ENCODE assay signal across 10 mouse cellular contexts in genomic region chr17:47526856-47527520, GRCm38 (mm10). TPM values are rescaled to one million over a fixed set of nuclear protein-coding genes. Genes with fewer than 3 reads are reported as not detected.
DNase-seq lines count a peak whose midpoint lies in the region; ATAC-seq and TF ChIP-seq lines count a peak whose summit lies in the region.
"Had no signal": no experiment of that assay in that cellular context is flagged by ENCODE, and none has a peak within 500 bp of the region (broad histone marks: within the 10 kb centered on the region; RNA-seq: fewer than 3 reads in every experiment).

No protein-coding gene starts in this region.

- intact Hi-C loops in gastrocnemius, adult 2 months (cut with DNase I): no loop called here
- intact Hi-C loops in gastrocnemius, postnatal 36 days (cut with DNase I): no loop called here

- peaks cover 46% of the 10 kb centered on the region for H3K4me1 ChIP-seq in midbrain, embryonic 10.5 days
- H3K4me1 ChIP-seq in midbrain, embryonic 14.5 days (ENCODE audit: control insufficient read depth, insufficient read depth, low read length): peaks cover 12% of the 10 kb centered on the region
- H3K4me1 ChIP-seq in hindbrain, embryonic 13.5 days (replicated peaks): peaks cover 24% of the 10 kb centered on the region
- peaks cover 19% of the 10 kb centered on the region for H3K4me1 ChIP-seq in midbrain, embryonic 15.5 days

- WGBS in midbrain, embryonic 10.5 days: 89% methylated on average over 17 of the region's 17 CpGs
- 87% methylated on average over 17 of the region's 17 CpGs for WGBS in midbrain, embryonic 14.5 days
- 81% methylated on average over 17 of the region's 17 CpGs for WGBS in hindbrain, embryonic 13.5 days
- WGBS in midbrain, embryonic 15.5 days: 89% methylated on average over 17 of the region's 17 CpGs

- H3K36me3 ChIP-seq in midbrain, embryonic 10.5 days: no peaks in the 10 kb centered on the region
- no peaks in the 10 kb centered on the region for H3K36me3 ChIP-seq in midbrain, embryonic 14.5 days (ENCODE audit: control insufficient read depth, insufficient read depth, low read length)
- H3K36me3 ChIP-seq in hindbrain, embryonic 13.5 days: no peaks in the 10 kb centered on the region
- no peaks in the 10 kb centered on the region for H3K36me3 ChIP-seq in midbrain, embryonic 15.5 days (replicated peaks)
- H3K36me3 ChIP-seq: neural tube, embryonic 12.5 days had no signal

- ATAC-seq in midbrain, embryonic 14.5 days (ENCODE audit: low FRiP score, low TSS enrichment): no peak
- ATAC-seq in hindbrain, embryonic 13.5 days (ENCODE audit: low FRiP score): no peak; the same call in 1 of the 2 replicates
- ATAC-seq in midbrain, embryonic 15.5 days (replicated peaks): no peak
- no peak for ATAC-seq in megakaryocyte-erythroid progenitor cell, adult 5-6 weeks (replicated peaks; ENCODE audit: low FRiP score, low TSS enrichment, poor library complexity, severe bottlenecking)

- no peak overlapping the region for H3K4me3 ChIP-seq in gastrocnemius, adult 2 months
- no peak overlapping the region for H3K4me3 ChIP-seq in midbrain, embryonic 10.5 days
- H3K4me3 ChIP-seq in midbrain, embryonic 14.5 days (replicated peaks; ENCODE audit: low read depth, low read length): no peak overlapping the region
- H3K4me3 ChIP-seq in hindbrain, embryonic 13.5 days: no peak overlapping the region
- H3K4me3 ChIP-seq in midbrain, embryonic 15.5 days: no peak overlapping the region
- H3K4me3 ChIP-seq: neural tube, embryonic 12.5 days had no signal

- TF ChIP-seq CTCF in gastrocnemius, adult 2 months (IDR thresholded peaks at IDR 0.05): no peak

- H3K4me2 ChIP-seq in midbrain, embryonic 14.5 days (ENCODE audit: low read length): no peak overlapping the region
- H3K4me2 ChIP-seq in hindbrain, embryonic 13.5 days: no peak overlapping the region
- H3K4me2 ChIP-seq in midbrain, embryonic 15.5 days: no peak overlapping the region
- H3K4me2 ChIP-seq: neural tube, embryonic 12.5 days had no signal

- H3K9ac ChIP-seq in midbrain, embryonic 14.5 days (replicated peaks; ENCODE audit: low read length): no peak overlapping the region
- H3K9ac ChIP-seq in hindbrain, embryonic 13.5 days: no peak overlapping the region
- no peak overlapping the region for H3K9ac ChIP-seq in midbrain, embryonic 15.5 days
- H3K9ac ChIP-seq: neural tube, embryonic 12.5 days had no signal

- H3K27me3 ChIP-seq in midbrain, embryonic 10.5 days (ENCODE audit: low read depth, poor library complexity, severe bottlenecking): no peaks in the 10 kb centered on the region
- no peaks in the 10 kb centered on the region for H3K27me3 ChIP-seq in midbrain, embryonic 14.5 days (ENCODE audit: control insufficient read depth, insufficient read depth, low read length)
- H3K27me3 ChIP-seq in hindbrain, embryonic 13.5 days: no peaks in the 10 kb centered on the region
- no peaks in the 10 kb centered on the region for H3K27me3 ChIP-seq in midbrain, embryonic 15.5 days (replicated peaks)
- H3K27me3 ChIP-seq: neural tube, embryonic 12.5 days had no signal

- H3K27ac ChIP-seq in gastrocnemius, adult 2 months: peak overlapping the region; percentile 51
- peak overlapping the region; percentile 79 for H3K27ac ChIP-seq in midbrain, embryonic 10.5 days (replicated peaks)
- no peak overlapping the region for H3K27ac ChIP-seq in midbrain, embryonic 14.5 days (replicated peaks; ENCODE audit: low read depth, low read length)
- H3K27ac ChIP-seq in hindbrain, embryonic 13.5 days: peak overlapping the region; percentile 69
- H3K27ac ChIP-seq in midbrain, embryonic 15.5 days: peak overlapping the region; percentile 40
- H3K27ac ChIP-seq: neural tube, embryonic 12.5 days had no signal

- H3K9me3 ChIP-seq in midbrain, embryonic 10.5 days (replicated peaks): no peaks in the 10 kb centered on the region
- no peaks in the 10 kb centered on the region for H3K9me3 ChIP-seq in midbrain, embryonic 14.5 days (ENCODE audit: control insufficient read depth, low read length)
- H3K9me3 ChIP-seq in hindbrain, embryonic 13.5 days: no peaks in the 10 kb centered on the region
- H3K9me3 ChIP-seq in midbrain, embryonic 15.5 days: no peaks in the 10 kb centered on the region
- H3K9me3 ChIP-seq: neural tube, embryonic 12.5 days had no signal

- peak; percentile 56 for DNase-seq in gastrocnemius, adult 2 months
- no peak for DNase-seq in gastrocnemius, postnatal 36 days
- DNase-seq in midbrain, embryonic 10.5 days (ENCODE audit: low spot score): no peak
- DNase-seq in midbrain, embryonic 14.5 days: no peak
- no peak for DNase-seq in adrenal gland, postnatal 10 days
- DNase-seq: kidney, postnatal 25 days had no signal

RNA-seq across cellular contexts. Expression of gene Ccnd3, which starts 22.1 kb away (rescaled TPM):
- total RNA-seq in gastrocnemius, adult 2 months (2021): 10 to 100 TPM; 18.7 to 25.8 TPM
- total RNA-seq in gastrocnemius, postnatal 36 days (2021): 10 to 100 TPM; 31.4 to 31.5 TPM
- polyA plus RNA-seq in midbrain, embryonic 10.5 days (2016; fragmentation: Nextera tagmentation; extraction: Ambion mirVana): 270 and 341 TPM in 2 replicates
- polyA plus RNA-seq in midbrain, embryonic 14.5 days (2014; fragmentation: Nextera tagmentation; extraction: Ambion mirVana): 56.4 and 67.3 TPM in 2 replicates
- 74.3 and 75.2 TPM in 2 replicates for polyA plus RNA-seq in hindbrain, embryonic 13.5 days (2015; fragmentation: Nextera tagmentation; extraction: Ambion mirVana)
- 74.0 and 87.8 TPM in 2 replicates for polyA plus RNA-seq in midbrain, embryonic 15.5 days (2015; fragmentation: Nextera tagmentation; extraction: Ambion mirVana)
- 157 and 169 TPM in 2 replicates for total RNA-seq in megakaryocyte-erythroid progenitor cell, adult 5-6 weeks (2014; fragmentation: Nextera tagmentation)
- 31.3 and 51.3 TPM in 2 replicates for total RNA-seq in megakaryocyte-erythroid progenitor cell, adult 5-6 weeks (2017)
- total RNA-seq in adrenal gland, postnatal 10 days (2021): 100 to 1,000 TPM; 178 to 185 TPM

RNA-seq across cellular contexts. Expression of gene Taf8, which starts 24.9 kb away (rescaled TPM):
- total RNA-seq in gastrocnemius, adult 2 months (2021): 10 to 100 TPM; 13.0 to 14.1 TPM
- 10 to 100 TPM; 10.4 to 12.8 TPM for total RNA-seq in gastrocnemius, postnatal 36 days (2021)
- polyA plus RNA-seq in midbrain, embryonic 10.5 days (2016; fragmentation: Nextera tagmentation; extraction: Ambion mirVana): 31.4 and 33.8 TPM in 2 replicates
- polyA plus RNA-seq in midbrain, embryonic 14.5 days (2014; fragmentation: Nextera tagmentation; extraction: Ambion mirVana): 17.4 and 19.2 TPM in 2 replicates
- 23.4 and 23.5 TPM in 2 replicates for polyA plus RNA-seq in hindbrain, embryonic 13.5 days (2015; fragmentation: Nextera tagmentation; extraction: Ambion mirVana)
- polyA plus RNA-seq in midbrain, embryonic 15.5 days (2015; fragmentation: Nextera tagmentation; extraction: Ambion mirVana): 22.0 and 22.4 TPM in 2 replicates
- 30.6 and 34.8 TPM in 2 replicates for total RNA-seq in megakaryocyte-erythroid progenitor cell, adult 5-6 weeks (2014; fragmentation: Nextera tagmentation)
- 30.5 and 45.8 TPM in 2 replicates for total RNA-seq in megakaryocyte-erythroid progenitor cell, adult 5-6 weeks (2017)
- total RNA-seq in adrenal gland, postnatal 10 days (2021): 10 to 100 TPM; 15.4 to 19.1 TPM
